Mouse (Mus musculus): ENCODE results near the gene Ccdc182.

Gene Ccdc182

DNA sequence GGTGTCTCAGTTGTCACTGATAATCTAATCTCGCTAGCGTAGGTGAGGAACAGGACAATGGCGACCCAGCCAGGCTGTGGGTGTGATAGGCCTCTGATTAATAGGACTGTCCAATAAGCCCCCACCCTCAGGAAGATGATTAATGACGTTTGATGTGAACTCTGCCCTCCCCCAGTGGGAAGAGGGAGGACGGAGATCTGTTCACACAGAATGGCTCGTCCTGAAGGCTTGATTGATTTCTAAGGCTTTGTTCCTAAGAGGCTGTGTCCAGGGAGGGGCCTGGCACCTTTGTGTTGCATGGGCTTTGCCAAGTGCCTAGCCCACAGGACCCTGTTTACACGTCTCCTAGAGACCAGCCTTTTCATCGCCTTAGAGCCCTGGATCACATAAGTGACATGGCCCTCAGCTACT lies 13.4 kb upstream of the Ccdc182 start:
- no peak for DNase-seq (ENCODE audit: low spot score in 2 of 2)

DNA sequence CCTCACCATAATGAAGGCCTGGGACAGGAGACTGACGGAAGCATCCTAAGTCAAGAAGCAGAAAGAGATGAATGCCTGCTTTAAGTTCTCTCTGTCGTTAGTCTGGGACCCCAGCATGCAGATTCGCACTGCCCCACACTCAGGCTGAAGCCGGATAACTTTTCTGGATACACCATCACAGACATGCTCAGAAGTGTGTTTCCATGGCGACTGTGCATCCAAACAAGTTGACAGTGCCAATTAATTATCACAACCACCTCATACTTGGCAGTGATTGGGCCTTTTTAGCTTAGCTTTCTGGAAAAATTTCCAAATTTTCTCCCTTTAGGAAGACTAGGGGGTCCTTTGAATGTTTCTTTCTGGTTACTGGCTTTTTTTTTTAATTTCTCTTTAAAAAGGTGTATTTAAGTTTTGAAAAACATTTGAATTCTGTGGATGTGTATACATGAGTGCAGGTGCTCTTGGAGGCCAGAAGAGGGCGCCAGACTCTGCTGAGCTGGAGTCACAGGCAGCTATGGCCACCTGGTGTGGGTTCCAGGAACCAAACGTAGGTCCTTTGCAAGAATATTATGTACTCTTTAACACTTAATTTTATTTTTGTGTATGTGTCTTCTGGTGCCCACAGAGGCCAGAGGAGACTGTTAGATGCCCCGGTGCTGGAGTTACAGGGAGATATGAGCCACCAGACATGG lies 12.3 kb upstream of the Ccdc182 start:
- DNase-seq (ENCODE audit: low spot score in 2 of 2), result no peak

DNA sequence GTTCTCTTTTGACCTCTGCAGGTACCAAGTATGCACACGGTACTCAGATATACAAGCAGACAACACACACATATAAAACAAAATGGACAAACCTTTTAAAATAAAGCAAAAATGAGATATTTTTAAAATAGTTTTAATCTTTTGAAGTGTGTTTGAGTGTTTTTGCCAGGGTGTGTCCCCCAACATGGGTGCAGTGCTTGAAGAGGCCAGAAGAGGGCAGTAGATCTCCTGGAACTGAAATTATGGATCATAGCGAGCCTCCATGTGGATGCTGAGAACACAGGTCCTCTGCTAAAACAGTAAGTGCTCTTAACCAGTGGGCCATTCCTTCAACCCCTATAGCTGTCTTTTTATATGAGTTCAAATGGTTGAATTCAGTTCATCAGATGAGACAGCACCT lies 11.3 kb upstream of the Ccdc182 start:
- DNase-seq (ENCODE audit: low spot score in 2 of 2), result no peak

DNA sequence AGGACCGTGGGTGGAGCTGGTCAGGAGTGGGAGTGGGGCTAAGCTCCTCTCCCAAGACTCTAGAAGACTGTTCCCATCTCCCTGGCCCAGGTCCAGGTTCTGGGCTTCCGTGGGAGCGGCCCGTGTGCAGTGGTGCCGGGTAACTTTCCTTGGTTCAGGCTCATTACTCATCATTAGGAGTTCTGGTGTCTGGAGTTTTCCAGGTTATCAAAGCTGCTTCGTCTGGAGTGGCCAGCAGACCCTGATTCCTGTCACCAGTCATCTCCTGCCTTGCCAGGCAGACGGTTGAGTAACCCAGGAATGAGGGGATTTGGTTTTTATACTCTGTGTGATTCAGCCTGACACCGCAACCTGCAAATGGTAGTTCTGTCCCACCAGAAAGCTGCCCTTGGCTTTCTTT lies 7.8 kb upstream of the Ccdc182 start:
- no peak for DNase-seq (ENCODE audit: low spot score in 2 of 2)

DNA sequence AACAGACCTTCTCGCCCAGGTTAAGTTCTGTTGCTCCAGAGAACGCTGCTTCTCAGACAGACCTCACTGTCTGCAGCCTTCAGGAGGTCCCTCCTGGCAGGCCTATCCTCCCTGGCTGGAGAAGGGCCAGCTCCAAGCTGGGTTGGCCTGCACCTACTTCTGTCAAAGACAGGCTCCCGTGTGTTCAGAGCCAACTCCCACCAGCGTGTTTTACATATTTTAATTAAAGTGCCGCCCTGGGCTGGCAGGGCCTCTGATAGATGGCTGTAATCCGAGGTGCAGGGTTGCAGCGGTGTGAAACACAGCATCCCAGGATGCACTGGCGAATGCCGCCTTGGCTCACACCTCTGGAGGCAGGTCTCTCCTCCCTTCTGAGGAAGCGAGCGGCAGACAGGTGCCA lies 5.5 kb upstream of the Ccdc182 start:
- no peak for DNase-seq (ENCODE audit: low spot score in 2 of 2)

DNA sequence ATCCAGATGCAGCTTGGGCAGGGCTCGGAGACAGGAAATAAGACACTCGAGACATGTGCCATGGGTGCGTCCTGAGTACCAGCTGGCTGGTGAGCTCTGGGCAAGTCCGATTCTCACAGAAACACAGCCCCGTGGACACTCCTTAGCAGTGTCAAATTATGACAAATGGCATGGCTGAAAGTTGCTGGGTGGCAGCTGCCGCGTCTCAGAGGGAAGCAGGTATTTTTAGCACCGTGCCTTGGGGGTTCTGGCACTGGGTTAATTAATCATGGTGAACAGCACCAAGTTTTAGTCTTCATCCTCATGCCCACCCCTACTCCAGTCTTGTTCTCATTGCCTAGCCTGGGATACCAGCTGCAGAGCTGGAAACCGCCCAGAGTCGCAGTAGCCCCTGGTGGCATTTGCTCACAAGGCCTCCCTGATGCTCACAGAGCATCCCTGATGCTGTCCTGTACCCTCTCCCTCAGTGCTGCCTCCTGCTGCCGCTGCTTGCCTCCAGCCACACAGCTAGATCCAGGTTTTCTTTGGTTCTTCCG lies 5.0 kb upstream of the Ccdc182 start:
- DNase-seq (ENCODE audit: low spot score in 2 of 2), result no peak

DNA sequence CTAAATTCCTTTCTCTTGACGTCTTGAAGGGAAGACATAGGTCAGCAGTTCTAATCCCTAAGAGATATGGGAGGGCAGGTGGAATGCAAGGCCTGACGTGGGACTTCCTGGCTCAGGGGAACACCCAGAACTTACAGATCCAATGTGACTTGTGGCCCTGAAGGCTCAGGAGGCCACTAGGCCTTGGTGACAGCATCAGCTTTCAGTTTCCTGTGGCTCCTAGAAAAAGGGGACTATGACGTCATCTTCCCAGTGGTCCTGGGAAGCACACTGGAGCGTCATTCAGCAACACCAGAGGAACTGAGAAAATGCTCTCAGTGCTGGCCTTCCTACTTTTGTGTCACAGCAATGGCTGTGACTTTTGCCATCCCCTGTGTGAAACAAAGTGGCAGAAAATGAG lies 2.6 kb upstream of the Ccdc182 start:
- no peak for DNase-seq (ENCODE audit: low spot score in 2 of 2)

- peak in 1 of 2 experiments; percentile 7 for DNase-seq (ENCODE audit: low spot score in 2 of 2)
Measured at GRCm38 (mm10) chr11:88291688-88292087, 2.2 kb upstream of the Ccdc182 start.

GRCm38 (mm10) chr11:88294394-88294710 lies 494 bp downstream of the Ccdc182 start:
- no peak for DNase-seq (ENCODE audit: low spot score in 2 of 2)

GRCm38 (mm10) chr11:88295298-88295697 lies 1.4 kb downstream of the Ccdc182 start:
- DNase-seq (ENCODE audit: low spot score in 2 of 2), result no peak

- no peak for DNase-seq (ENCODE audit: low spot score in 2 of 2)
Measured at GRCm38 (mm10) chr11:88297526-88297925, 3.7 kb downstream of the Ccdc182 start.

DNA sequence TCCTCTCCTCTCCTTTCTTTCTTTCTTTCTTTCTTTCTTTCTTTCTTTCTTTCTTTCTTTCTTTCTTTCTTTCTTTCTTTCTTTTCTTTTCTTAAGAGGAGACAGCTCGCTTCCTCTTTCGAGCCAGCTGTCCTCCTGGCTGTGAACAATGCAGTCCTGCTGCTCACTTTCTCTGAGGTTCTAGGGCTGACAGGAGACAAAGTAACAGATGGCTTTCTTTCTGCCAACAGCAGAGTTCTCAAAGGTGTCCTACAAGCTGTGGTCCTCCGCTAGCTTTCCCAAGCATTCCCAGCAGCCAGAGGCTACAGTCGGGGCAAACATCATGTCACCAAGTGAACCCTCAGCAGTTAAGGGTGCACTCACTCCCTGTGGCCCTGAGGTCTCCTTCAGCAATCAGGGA lies 5.5 kb downstream of the Ccdc182 start:
- no peak for DNase-seq (ENCODE audit: low spot score in 2 of 2)

GRCm38 (mm10) chr11:88301619-88302018 lies 7.8 kb downstream of the Ccdc182 start:
- no peak for DNase-seq (ENCODE audit: low spot score in 2 of 2)

GRCm38 (mm10) chr11:88305759-88306158 lies 11.9 kb downstream of the Ccdc182 start:
- no peak for DNase-seq (ENCODE audit: low spot score in 2 of 2)

DNA sequence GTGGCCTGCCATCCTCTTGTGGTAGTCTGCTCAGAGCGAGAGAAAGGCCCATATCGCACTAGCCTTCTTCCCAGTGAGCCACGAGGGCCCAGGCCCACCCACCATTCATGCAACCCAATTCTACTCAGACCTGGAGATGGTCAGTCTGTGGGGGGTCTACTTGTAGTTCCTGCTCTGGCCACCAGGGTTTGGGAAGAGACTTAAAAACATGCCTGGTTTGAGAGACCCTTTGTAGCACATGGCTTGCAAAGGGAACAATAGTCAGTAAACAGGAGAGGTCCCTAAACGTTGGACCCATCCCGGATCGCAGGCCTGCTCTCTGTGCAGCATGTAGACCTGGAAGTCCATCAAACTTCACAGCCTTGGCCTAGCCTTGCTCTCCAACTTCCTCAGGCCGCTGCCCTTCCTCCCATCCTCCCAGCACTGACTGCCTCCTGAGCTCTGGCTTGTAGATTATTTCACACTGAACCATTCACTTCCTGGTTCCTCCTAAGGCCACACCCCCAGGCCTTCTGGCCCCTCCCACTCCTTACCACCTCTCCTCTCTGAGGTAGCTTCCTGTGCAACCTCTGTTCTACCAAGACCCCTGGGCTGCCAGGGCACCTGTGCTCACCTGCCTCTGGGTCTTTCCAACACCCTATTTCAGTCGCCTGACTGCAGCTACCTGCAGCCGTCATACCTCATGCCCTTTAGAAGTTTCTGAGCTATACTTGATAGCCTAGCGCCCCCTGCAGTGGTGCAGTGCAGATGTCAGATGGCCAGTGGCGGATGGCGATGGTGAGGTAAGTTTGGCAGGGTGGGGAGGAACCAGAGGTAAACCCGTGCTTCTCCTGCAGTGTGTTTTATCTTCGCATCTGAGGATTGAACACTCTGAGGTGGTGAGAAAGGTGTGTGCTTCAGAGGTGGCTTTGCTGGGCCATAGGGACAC lies 14.0 kb downstream of the Ccdc182 start:
- no peak for DNase-seq (ENCODE audit: low spot score in 2 of 2)

DNA sequence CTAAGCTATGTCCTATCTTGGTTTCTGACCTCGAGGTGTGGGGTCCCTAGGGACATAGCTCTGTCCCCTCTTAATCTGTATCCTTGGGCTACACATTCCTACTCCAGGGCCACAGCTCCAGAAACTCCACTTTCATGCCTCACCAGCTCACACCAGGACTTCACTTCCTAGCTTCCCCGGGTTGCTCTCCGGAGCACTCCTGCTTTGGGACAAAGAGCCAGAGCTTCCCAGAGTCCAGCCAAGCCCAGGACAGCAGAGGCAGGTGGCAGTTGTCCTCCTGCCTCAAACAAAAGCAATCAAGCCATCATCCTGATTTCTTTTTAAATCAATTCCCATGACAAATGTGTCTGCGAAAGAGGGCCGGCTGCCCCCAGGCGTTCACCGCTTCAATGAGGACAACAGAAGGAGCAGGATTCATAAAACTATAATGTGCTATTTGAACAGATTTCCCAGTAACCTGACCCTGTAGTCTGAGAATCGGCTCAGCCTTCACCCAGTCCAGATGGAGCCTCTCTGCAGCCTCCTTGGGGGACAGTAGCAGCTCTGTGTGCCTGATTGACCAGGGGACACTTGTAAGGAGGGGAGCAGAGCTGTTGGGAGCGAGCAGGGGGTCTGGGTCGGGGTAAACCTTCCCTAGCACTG lies 15.3 kb downstream of the Ccdc182 start:
- DNase-seq (ENCODE audit: low spot score in 2 of 2), result no peak

- DNase-seq (ENCODE audit: low spot score in 2 of 2), result no peak
Measured at GRCm38 (mm10) chr11:88310773-88311172, 16.9 kb downstream of the Ccdc182 start.

- no peak for DNase-seq (ENCODE audit: low spot score in 2 of 2)
Measured at GRCm38 (mm10) chr11:88311606-88312005, 17.7 kb downstream of the Ccdc182 start.

DNA sequence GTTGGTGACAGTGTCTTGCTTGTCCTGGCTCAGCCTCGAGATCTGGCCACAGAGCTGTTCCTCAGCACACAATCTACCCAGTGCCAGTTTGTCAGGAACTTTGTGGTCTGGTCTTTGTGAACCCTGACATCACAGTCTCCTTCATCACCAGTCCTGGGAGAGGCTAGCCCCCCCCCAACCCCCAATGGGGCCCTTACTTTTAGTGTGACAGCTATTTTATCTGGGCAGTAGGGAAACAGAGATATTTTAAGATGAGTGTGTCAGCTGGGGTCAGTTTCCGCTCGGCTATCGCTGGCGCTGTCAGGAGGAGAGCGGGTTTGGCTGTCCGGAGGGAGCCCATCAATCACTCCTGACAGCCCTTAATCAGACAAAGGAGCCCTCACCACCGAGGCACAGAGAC lies 19.7 kb downstream of the Ccdc182 start:
- no peak for DNase-seq (ENCODE audit: low spot score in 2 of 2)

- DNase-seq (ENCODE audit: low spot score in 2 of 2), result no peak
Measured at GRCm38 (mm10) chr11:88314471-88314870, 20.6 kb downstream of the Ccdc182 start.

- no peak for DNase-seq (ENCODE audit: low spot score in 2 of 2)
Measured at GRCm38 (mm10) chr11:88315393-88315792, 21.5 kb downstream of the Ccdc182 start.

GRCm38 (mm10) chr11:88318850-88319249 lies 25.0 kb downstream of the Ccdc182 start:
- DNase-seq (ENCODE audit: low spot score in 2 of 2), result no peak
